Mouse (Mus musculus): Measurements from ENCODE around the gene Stk38. TPM values are rescaled to one million over a fixed set of nuclear protein-coding genes. Genes with fewer than 3 reads are reported as not detected.

Stk38 gene
- polyA plus RNA-seq, 1 experiment from 2014 or later, result 118 TPM

DNA sequence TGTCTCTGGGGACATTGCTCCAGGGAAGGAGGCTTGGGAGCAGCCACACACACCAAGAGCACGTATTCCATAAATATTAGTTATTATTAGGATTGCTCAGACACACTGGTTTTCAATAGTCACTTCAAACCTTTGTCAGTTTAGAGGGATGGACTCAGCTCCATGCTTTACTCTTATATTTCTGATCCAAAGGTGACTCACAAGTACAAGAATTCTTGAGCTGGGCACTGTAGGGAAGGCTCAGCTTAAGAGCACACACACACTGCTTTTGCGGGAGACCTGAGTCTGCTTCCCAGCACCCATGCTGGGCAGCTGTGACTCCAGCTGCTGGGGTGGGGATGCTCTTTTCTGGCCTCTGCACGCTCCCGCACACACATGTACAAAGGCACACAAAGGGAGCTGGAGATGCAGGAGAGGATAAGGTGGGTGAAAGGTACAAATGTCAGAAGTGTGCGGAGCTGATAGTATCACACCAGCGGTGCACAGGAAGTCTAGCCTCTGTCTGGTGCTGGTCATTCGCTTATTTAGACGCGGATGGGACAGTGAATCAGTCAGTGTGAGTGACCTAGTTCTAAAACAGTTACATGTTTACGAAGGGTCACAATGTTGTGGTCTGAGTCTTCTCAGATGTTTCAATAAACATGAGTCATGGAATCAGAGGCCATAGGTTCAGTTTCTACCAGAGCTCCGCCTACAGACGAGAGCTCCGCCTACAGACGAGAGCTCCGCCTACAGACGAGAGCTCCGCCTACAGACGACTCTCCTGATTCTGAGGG, 76.2 kb downstream of the Stk38 start:
- no peaks in the 10 kb centered on the region for H3K36me3 ChIP-seq (ENCODE audit: control insufficient read depth, insufficient read depth, low read length)
- H3K27me3 ChIP-seq (ENCODE audit: control insufficient read depth, insufficient read depth, low read length), result no peaks in the 10 kb centered on the region
- no peak overlapping the region for H3K4me2 ChIP-seq (ENCODE audit: low read depth, low read length)
- peaks cover 20% of the 10 kb centered on the region for H3K4me1 ChIP-seq (ENCODE audit: control insufficient read depth, insufficient read depth, low read length)
- H3K27ac ChIP-seq (ENCODE audit: low read length), result peak overlapping the region; percentile 67
- 83% methylated on average over 18 of the region's 18 CpGs for WGBS
- no peak for ATAC-seq (ENCODE audit: insufficient read depth, low FRiP score)
- H3K9me3 ChIP-seq (replicated peaks; ENCODE audit: control insufficient read depth, low read length), result no peaks in the 10 kb centered on the region
- H3K9ac ChIP-seq (ENCODE audit: low read length), result no peak overlapping the region
- H3K4me3 ChIP-seq (replicated peaks; ENCODE audit: low read length), result no peak overlapping the region

DNA sequence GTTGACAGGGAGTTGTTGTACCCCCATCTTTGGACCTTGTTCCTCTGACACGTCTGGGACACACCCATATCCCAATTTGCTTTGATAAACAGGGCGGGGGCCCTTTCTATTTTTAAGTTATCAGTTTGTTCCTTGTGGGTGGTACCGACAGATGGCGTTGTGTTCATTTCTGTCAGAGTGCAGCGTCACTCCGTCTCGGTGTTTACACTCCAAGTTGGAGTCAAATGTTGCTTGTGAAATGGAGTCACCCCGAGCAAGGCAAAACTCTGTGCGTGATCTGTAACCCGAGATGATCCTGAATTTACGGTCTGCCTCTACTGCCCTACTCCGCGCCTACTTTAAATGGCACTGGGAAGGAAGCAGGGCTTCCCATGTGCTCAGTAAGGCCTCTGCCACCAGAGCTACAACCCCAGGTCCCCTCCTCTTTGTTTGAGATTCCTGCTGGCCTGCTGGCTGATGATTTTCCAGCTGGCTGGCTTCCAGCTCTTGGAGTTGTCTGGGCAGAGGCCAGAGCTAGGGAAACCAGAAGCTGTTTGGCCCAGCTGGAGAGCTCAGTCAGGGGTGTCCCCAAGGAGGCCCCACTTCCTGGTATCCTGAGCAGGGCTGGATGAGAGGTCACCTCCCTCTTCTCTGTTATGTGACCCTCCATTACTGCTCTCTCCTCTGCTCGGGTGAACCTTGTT, 77.3 kb downstream of the Stk38 start:
- no peaks in the 10 kb centered on the region for H3K27me3 ChIP-seq (ENCODE audit: control insufficient read depth, insufficient read depth, low read length)
- no peaks in the 10 kb centered on the region for H3K36me3 ChIP-seq (ENCODE audit: control insufficient read depth, insufficient read depth, low read length)
- 6% methylated on average over 14 of the region's 14 CpGs for WGBS
- H3K4me2 ChIP-seq (ENCODE audit: low read depth, low read length), result peak overlapping the region; percentile 29
- H3K27ac ChIP-seq (ENCODE audit: low read length), result peak overlapping the region; percentile 85
- peak overlapping the region; percentile 1; the same call in 1 of the 2 replicates for H3K4me3 ChIP-seq (replicated peaks; ENCODE audit: low read length)
- peak; percentile 91 for ATAC-seq (ENCODE audit: insufficient read depth, low FRiP score)
- peaks cover 20% of the 10 kb centered on the region for H3K4me1 ChIP-seq (ENCODE audit: control insufficient read depth, insufficient read depth, low read length)
- no peaks in the 10 kb centered on the region for H3K9me3 ChIP-seq (replicated peaks; ENCODE audit: control insufficient read depth, low read length)
- peak overlapping the region; percentile 18 for H3K9ac ChIP-seq (ENCODE audit: low read length)

DNA sequence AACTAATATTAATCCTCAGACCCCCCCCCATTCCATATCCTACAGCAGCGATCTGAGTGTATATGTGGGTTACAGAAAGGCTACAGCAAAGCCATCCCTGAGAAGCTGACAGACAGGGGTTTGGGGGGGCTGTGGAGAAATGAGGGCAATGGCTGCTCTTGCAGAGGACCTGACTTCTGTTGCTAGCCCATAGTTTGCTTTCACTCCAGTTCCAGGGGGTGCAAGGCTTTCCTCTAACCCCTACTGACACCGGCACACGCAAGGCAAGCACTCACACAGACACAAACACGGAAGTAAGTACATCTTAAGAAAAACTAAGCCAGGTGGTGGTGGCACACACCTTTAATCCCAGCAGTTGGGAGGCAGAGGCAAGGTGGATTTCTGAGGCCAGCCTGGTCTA, 78.4 kb downstream of the Stk38 start:
- Histone ChIP-seq H3K27me3 (ENCODE audit: control insufficient read depth, insufficient read depth, low read length) (no peaks in the 10 kb centered on the region), H3K9me3 (replicated peaks; ENCODE audit: control insufficient read depth, low read length) (no peaks in the 10 kb centered on the region), H3K4me1 (ENCODE audit: control insufficient read depth, insufficient read depth, low read length) (peaks cover 20% of the 10 kb centered on the region), H3K36me3 (ENCODE audit: control insufficient read depth, insufficient read depth, low read length) (no peaks in the 10 kb centered on the region), H3K4me2 (ENCODE audit: low read depth, low read length) (no peak overlapping the region), H3K27ac (ENCODE audit: low read length) (no peak overlapping the region), H3K4me3 (replicated peaks; ENCODE audit: low read length) (no peak overlapping the region), H3K9ac (ENCODE audit: low read length) (no peak overlapping the region)
- WGBS, result 88% methylated on average over 4 of the region's 4 CpGs
- no peak for ATAC-seq (ENCODE audit: insufficient read depth, low FRiP score)

DNA sequence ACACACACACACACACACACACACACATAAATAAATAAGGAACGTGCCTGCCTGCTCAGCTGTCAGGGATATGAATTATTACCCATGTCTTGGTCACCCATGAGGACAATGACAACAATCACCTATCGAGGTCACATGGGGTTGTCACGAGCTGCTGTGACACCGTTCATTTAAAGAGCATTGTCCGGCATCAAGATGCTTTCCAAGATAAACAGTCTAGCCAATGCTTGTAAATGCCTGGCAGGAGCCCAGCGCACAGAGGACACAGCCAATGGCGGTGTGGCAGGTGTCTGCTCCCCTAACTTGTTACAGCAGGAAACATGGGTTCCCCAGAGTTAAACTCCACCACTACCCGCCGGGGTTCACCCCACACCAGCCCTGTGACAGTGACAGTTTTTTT, 79.8 kb downstream of the Stk38 start:
- Histone ChIP-seq H3K27ac (ENCODE audit: low read length) (no peak overlapping the region), H3K36me3 (ENCODE audit: control insufficient read depth, insufficient read depth, low read length) (no peaks in the 10 kb centered on the region), H3K9ac (ENCODE audit: low read length) (no peak overlapping the region), H3K4me1 (ENCODE audit: control insufficient read depth, insufficient read depth, low read length) (peaks cover 20% of the 10 kb centered on the region), H3K9me3 (replicated peaks; ENCODE audit: control insufficient read depth, low read length) (no peaks in the 10 kb centered on the region), H3K4me2 (ENCODE audit: low read depth, low read length) (no peak overlapping the region), H3K27me3 (ENCODE audit: control insufficient read depth, insufficient read depth, low read length) (no peaks in the 10 kb centered on the region), H3K4me3 (replicated peaks; ENCODE audit: low read length) (no peak overlapping the region)
- ATAC-seq (ENCODE audit: insufficient read depth, low FRiP score), result no peak
- 70% methylated on average over 9 of the region's 9 CpGs for WGBS

GRCm38 (mm10) chr17:28926866-28927635, 80.7 kb downstream of the Stk38 start:
- H3K27me3 ChIP-seq (ENCODE audit: control insufficient read depth, insufficient read depth, low read length), result no peaks in the 10 kb centered on the region
- no peaks in the 10 kb centered on the region for H3K9me3 ChIP-seq (replicated peaks; ENCODE audit: control insufficient read depth, low read length)
- H3K4me1 ChIP-seq (ENCODE audit: control insufficient read depth, insufficient read depth, low read length), result peaks cover 20% of the 10 kb centered on the region
- no peak overlapping the region for H3K9ac ChIP-seq (ENCODE audit: low read length)
- no peak overlapping the region for H3K4me3 ChIP-seq (replicated peaks; ENCODE audit: low read length)
- WGBS, result 42% methylated on average over 15 of the region's 15 CpGs
- no peaks in the 10 kb centered on the region for H3K36me3 ChIP-seq (ENCODE audit: control insufficient read depth, insufficient read depth, low read length)
- no peak overlapping the region for H3K27ac ChIP-seq (ENCODE audit: low read length)
- H3K4me2 ChIP-seq (ENCODE audit: low read depth, low read length), result no peak overlapping the region
- no peak for ATAC-seq (ENCODE audit: insufficient read depth, low FRiP score)

DNA sequence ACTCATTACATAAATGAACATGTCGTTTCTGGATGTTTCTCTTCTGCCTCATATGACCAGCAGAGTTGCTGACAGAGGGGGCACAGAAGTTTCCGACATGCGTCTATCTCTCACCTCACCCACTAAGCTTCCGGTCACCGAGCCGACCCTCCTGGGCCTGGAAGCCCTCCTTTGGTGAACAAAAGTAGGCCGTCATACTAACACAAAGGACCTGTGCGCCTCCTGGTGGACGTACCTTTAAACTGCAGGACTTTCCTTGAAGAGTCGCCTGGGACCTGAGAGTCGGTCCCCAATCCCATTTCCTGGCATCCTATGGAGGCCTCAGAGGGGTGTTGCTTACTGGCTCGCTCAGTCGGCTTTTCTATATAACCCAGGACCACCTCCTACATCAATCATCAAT, 81.4 kb downstream of the Stk38 start:
- Histone ChIP-seq H3K4me1 (ENCODE audit: control insufficient read depth, insufficient read depth, low read length) (peaks cover 16% of the 10 kb centered on the region), H3K9ac (ENCODE audit: low read length) (0 out of 2 replicates have a peak overlapping the region, but pooled peaks have one; percentile 12), H3K4me3 (replicated peaks; ENCODE audit: low read length) (no peak overlapping the region), H3K9me3 (replicated peaks; ENCODE audit: control insufficient read depth, low read length) (no peaks in the 10 kb centered on the region), H3K36me3 (ENCODE audit: control insufficient read depth, insufficient read depth, low read length) (no peaks in the 10 kb centered on the region), H3K4me2 (ENCODE audit: low read depth, low read length) (no peak overlapping the region), H3K27me3 (ENCODE audit: control insufficient read depth, insufficient read depth, low read length) (no peaks in the 10 kb centered on the region), H3K27ac (ENCODE audit: low read length) (no peak overlapping the region)
- ATAC-seq (ENCODE audit: insufficient read depth, low FRiP score), result no peak
- WGBS, result 17% methylated on average over 13 of the region's 13 CpGs

- no peaks in the 10 kb centered on the region for H3K36me3 ChIP-seq (ENCODE audit: control insufficient read depth, insufficient read depth, low read length)
- no peak overlapping the region for H3K9ac ChIP-seq (ENCODE audit: low read length)
- peaks cover 4% of the 10 kb centered on the region for H3K4me1 ChIP-seq (ENCODE audit: control insufficient read depth, insufficient read depth, low read length)
- H3K27ac ChIP-seq (ENCODE audit: low read length), result no peak overlapping the region
- no peak overlapping the region for H3K4me2 ChIP-seq (ENCODE audit: low read depth, low read length)
- H3K27me3 ChIP-seq (ENCODE audit: control insufficient read depth, insufficient read depth, low read length), result no peaks in the 10 kb centered on the region
- no peak overlapping the region for H3K4me3 ChIP-seq (replicated peaks; ENCODE audit: low read length)
- ATAC-seq (ENCODE audit: insufficient read depth, low FRiP score), result no peak
- H3K9me3 ChIP-seq (replicated peaks; ENCODE audit: control insufficient read depth, low read length), result no peaks in the 10 kb centered on the region
- 74% methylated on average over 8 of the region's 8 CpGs for WGBS
Measured at GRCm38 (mm10) chr17:28924957-28925595, 82.7 kb downstream of the Stk38 start.

- 55% methylated on average over 6 of the region's 6 CpGs for WGBS
- no peaks in the 10 kb centered on the region for H3K4me1 ChIP-seq (ENCODE audit: control insufficient read depth, insufficient read depth, low read length)
- H3K9me3 ChIP-seq (replicated peaks; ENCODE audit: control insufficient read depth, low read length), result no peaks in the 10 kb centered on the region
- H3K36me3 ChIP-seq (ENCODE audit: control insufficient read depth, insufficient read depth, low read length), result no peaks in the 10 kb centered on the region
- no peak overlapping the region for H3K4me3 ChIP-seq (replicated peaks; ENCODE audit: low read length)
- no peak overlapping the region for H3K4me2 ChIP-seq (ENCODE audit: low read depth, low read length)
- no peaks in the 10 kb centered on the region for H3K27me3 ChIP-seq (ENCODE audit: control insufficient read depth, insufficient read depth, low read length)
- no peak overlapping the region for H3K9ac ChIP-seq (ENCODE audit: low read length)
- no peak for ATAC-seq (ENCODE audit: insufficient read depth, low FRiP score)
- no peak overlapping the region for H3K27ac ChIP-seq (ENCODE audit: low read length)
Measured at GRCm38 (mm10) chr17:28922096-28922495, 85.7 kb downstream of the Stk38 start.

All from stomach, embryonic 16.5 days (tissue).